Mouse (Mus musculus) forebrain, postnatal 0 days (tissue): Measurements from ENCODE around the gene Exosc10. TPM values are rescaled to one million over a fixed set of nuclear protein-coding genes. Genes with fewer than 3 reads are reported as not detected.
A peak's percentile ranks its signal among the peaks of the same experiment; 100 is the strongest.

Source experiments
- ATAC-seq: fragments of 200-750 bp; cut with Nextera tagmentation; 2 replicates; pipeline ENCODE4 v1.8.0; 2017; ENCODE audit warnings: mild to moderate bottlenecking, moderate library complexity
- DNase-seq: peaks from one replicate; pipeline ENCODE4 v3.0.0-alpha.2; 2015
- H3K27ac ChIP-seq: fragments of 300-500 bp; sonication (generic); 2 replicates; pipeline ENCODE4 v1.5.1; 2014; ENCODE audit warnings: low read depth, mild to moderate bottlenecking, antibody characterized with exemption, low read length, moderate library complexity, mixed read lengths
- H3K27me3 ChIP-seq: fragments of 300-500 bp; sonication (generic); 2 replicates; pipeline ENCODE4 v1.6.1; 2014; ENCODE audit warnings: mild to moderate bottlenecking, low read length, mixed read lengths; ENCODE audit not compliant: insufficient read depth
- H3K36me3 ChIP-seq: fragments of 300-500 bp; sonication (generic); 2 replicates; pipeline ENCODE4 v1.6.1; 2014; ENCODE audit warnings: mild to moderate bottlenecking, moderate library complexity; ENCODE audit not compliant: insufficient read depth
- H3K4me1 ChIP-seq: fragments of 300-500 bp; sonication (generic); 2 replicates; pipeline ENCODE4 v1.6.1; 2014; ENCODE audit warnings: antibody characterized with exemption; ENCODE audit not compliant: insufficient read depth
- H3K4me2 ChIP-seq: fragments of 300-500 bp; sonication (generic); 2 replicates; pipeline ENCODE4 v1.6.1; 2014; ENCODE audit warnings: low read depth, mild to moderate bottlenecking, moderate library complexity
- H3K4me3 ChIP-seq: fragments of 300-500 bp; sonication (generic); 2 replicates; pipeline ENCODE4 v1.5.1; 2014; ENCODE audit warnings: low read depth, low read length, mixed read lengths
- H3K9ac ChIP-seq: fragments of 300-500 bp; sonication (generic); 2 replicates; pipeline ENCODE4 v1.6.1; 2014; ENCODE audit warnings: mild to moderate bottlenecking
- H3K9me3 ChIP-seq: fragments of 300-500 bp; sonication (generic); 2 replicates; pipeline ENCODE4 v1.6.1; 2016; ENCODE audit warnings: low read length
- CTCF ChIP-seq: sonication (generic); IDR thresholded peaks from 2 replicates; pipeline ENCODE4 v1.5.1; 2016; ENCODE audit warnings: antibody characterized with exemption, control low read depth, low read depth
- WGBS: fragments of 180-500 bp; shearing (Covaris S2); extraction: QIAGEN DNeasy Blood & Tissue Kit; methylation state at CpG from one replicate; pipeline ENCODE4 v1.1.7; 2014; 5-methylcytosine and 5-hydroxymethylcytosine counted together
- polyA plus RNA-seq: library from polyadenylated mRNA; unstranded; fragments of >200 nt; fragmentation: Nextera tagmentation; extraction: Ambion mirVana; gene quantifications from 2 replicates; pipeline ENCODE4 v1.2.1, GENCODE M21; 2015
- total RNA-seq: library from RNA; depleted of rRNA; stranded (reverse); fragments of >200 nt; gene quantifications from 2 replicates; pipeline ENCODE4 v1.2.3, GENCODE M21; 2014

Gene Exosc10
- total and polyA plus RNA-seq, 2 experiments from 2014 or later: 76.8 to 80.0 TPM

- no peak for TF ChIP-seq CTCF
- DNase-seq: peak; percentile 4
- 0 out of 2 replicates have a peak overlapping the region, but pooled peaks have one; percentile 43 for H3K27ac ChIP-seq
- H3K9me3 ChIP-seq: no peaks in the 10 kb centered on the region
- no peak overlapping the region for H3K9ac ChIP-seq
- H3K36me3 ChIP-seq: peaks cover 65% of the 10 kb centered on the region
- H3K4me1 ChIP-seq: no peaks in the 10 kb centered on the region
- H3K4me2 ChIP-seq: no peak overlapping the region
- 14% methylated on average over 5 of the region's 5 CpGs for WGBS
- H3K4me3 ChIP-seq: no peak overlapping the region
- H3K27me3 ChIP-seq: no peaks in the 10 kb centered on the region
- peak; percentile 63 for ATAC-seq
Measured at GRCm38 (mm10) chr4:148518235-148518795, 39.9 kb upstream of the Exosc10 start.

- no peak overlapping the region for H3K4me3 ChIP-seq
- H3K9me3 ChIP-seq: no peaks in the 10 kb centered on the region
- H3K27me3 ChIP-seq: no peaks in the 10 kb centered on the region
- H3K36me3 ChIP-seq: peaks cover 78% of the 10 kb centered on the region
- ATAC-seq (no peak), DNase-seq (no peak)
- no peak for TF ChIP-seq CTCF
- no peaks in the 10 kb centered on the region for H3K4me1 ChIP-seq
- H3K27ac ChIP-seq: no peak overlapping the region
- H3K4me2 ChIP-seq: no peak overlapping the region
- 90% methylated on average over 7 of the region's 7 CpGs for WGBS
- H3K9ac ChIP-seq: no peak overlapping the region
Measured at GRCm38 (mm10) chr4:148523538-148523937, 34.7 kb upstream of the Exosc10 start.

GRCm38 (mm10) chr4:148527158-148527910, 30.9 kb upstream of the Exosc10 start:
- Histone ChIP-seq H3K9ac (no peak overlapping the region), H3K4me2 (no peak overlapping the region), H3K36me3 (peaks cover 83% of the 10 kb centered on the region), H3K4me3 (no peak overlapping the region), H3K4me1 (no peaks in the 10 kb centered on the region), H3K27me3 (no peaks in the 10 kb centered on the region), H3K9me3 (no peaks in the 10 kb centered on the region), H3K27ac (no peak overlapping the region)
- no peak for TF ChIP-seq CTCF
- DNase-seq: no peak
- 94% methylated on average over 10 of the region's 10 CpGs for WGBS
- ATAC-seq: no peak

GRCm38 (mm10) chr4:148530351-148530750, 27.9 kb upstream of the Exosc10 start:
- no peaks in the 10 kb centered on the region for H3K4me1 ChIP-seq
- H3K4me2 ChIP-seq: no peak overlapping the region
- DNase-seq (no peak), ATAC-seq (no peak)
- H3K36me3 ChIP-seq: peaks cover 89% of the 10 kb centered on the region
- no peak overlapping the region for H3K27ac ChIP-seq
- no peaks in the 10 kb centered on the region for H3K9me3 ChIP-seq
- no peaks in the 10 kb centered on the region for H3K27me3 ChIP-seq
- over 99% methylated on average over 5 of the region's 5 CpGs for WGBS
- TF ChIP-seq CTCF: no peak
- H3K4me3 ChIP-seq: no peak overlapping the region
- H3K9ac ChIP-seq: no peak overlapping the region

GRCm38 (mm10) chr4:148530778-148531177, 27.5 kb upstream of the Exosc10 start:
- H3K27me3 ChIP-seq: no peaks in the 10 kb centered on the region
- H3K27ac ChIP-seq: no peak overlapping the region
- H3K4me3 ChIP-seq: no peak overlapping the region
- H3K4me2 ChIP-seq: no peak overlapping the region
- no peak overlapping the region for H3K9ac ChIP-seq
- DNase-seq (no peak), ATAC-seq (no peak)
- peaks cover 88% of the 10 kb centered on the region for H3K36me3 ChIP-seq
- no peaks in the 10 kb centered on the region for H3K4me1 ChIP-seq
- TF ChIP-seq CTCF: no peak
- WGBS: 92% methylated on average over 6 of the region's 6 CpGs
- H3K9me3 ChIP-seq: no peaks in the 10 kb centered on the region

GRCm38 (mm10) chr4:148531341-148531740, 26.9 kb upstream of the Exosc10 start:
- peaks cover 88% of the 10 kb centered on the region for H3K36me3 ChIP-seq
- H3K27me3 ChIP-seq: no peaks in the 10 kb centered on the region
- no peak overlapping the region for H3K27ac ChIP-seq
- H3K9me3 ChIP-seq: no peaks in the 10 kb centered on the region
- TF ChIP-seq CTCF: no peak
- H3K4me3 ChIP-seq: no peak overlapping the region
- no peaks in the 10 kb centered on the region for H3K4me1 ChIP-seq
- ATAC-seq (no peak), DNase-seq (no peak)
- 84% methylated on average over 4 of the region's 4 CpGs for WGBS
- no peak overlapping the region for H3K4me2 ChIP-seq
- no peak overlapping the region for H3K9ac ChIP-seq

GRCm38 (mm10) chr4:148532516-148532915, 25.7 kb upstream of the Exosc10 start:
- no peak overlapping the region for H3K9ac ChIP-seq
- no peak overlapping the region for H3K27ac ChIP-seq
- TF ChIP-seq CTCF: no peak
- H3K4me1 ChIP-seq: no peaks in the 10 kb centered on the region
- H3K36me3 ChIP-seq: peaks cover 88% of the 10 kb centered on the region
- H3K4me2 ChIP-seq: no peak overlapping the region
- no peak overlapping the region for H3K4me3 ChIP-seq
- no peak for DNase-seq
- H3K27me3 ChIP-seq: no peaks in the 10 kb centered on the region
- WGBS: 95% methylated on average over 3 of the region's 3 CpGs
- no peaks in the 10 kb centered on the region for H3K9me3 ChIP-seq
- no peak for ATAC-seq
